Mouse (Mus musculus): ENCODE results near the gene Wdfy1. TPM values are rescaled to one million over a fixed set of nuclear protein-coding genes. Genes with fewer than 3 reads are reported as not detected.

Gene Wdfy1
- polyA plus RNA-seq, 1 experiment from 2014 or later: 85.7 TPM

- H3K9ac ChIP-seq: no peak overlapping the region
- H3K4me3 ChIP-seq: no peak overlapping the region
- no peaks in the 10 kb centered on the region for H3K27me3 ChIP-seq
- H3K4me1 ChIP-seq (replicated peaks): no peaks in the 10 kb centered on the region
- no peak for ATAC-seq (ENCODE audit: low read depth)
- WGBS: 85% methylated on average over 8 of the region's 8 CpGs
- H3K9me3 ChIP-seq: no peaks in the 10 kb centered on the region
- H3K36me3 ChIP-seq: peaks cover 57% of the 10 kb centered on the region
- H3K27ac ChIP-seq (replicated peaks): no peak overlapping the region
- H3K4me2 ChIP-seq: no peak overlapping the region
Observed at GRCm38 (mm10) chr1:79703520-79703919, 72.4 kb downstream of the Wdfy1 start.

GRCm38 (mm10) chr1:79698506-79698905 lies 77.4 kb downstream of the Wdfy1 start:
- H3K4me3 ChIP-seq: no peak overlapping the region
- 85% methylated on average over 2 of the region's 2 CpGs for WGBS
- H3K4me2 ChIP-seq: no peak overlapping the region
- H3K9ac ChIP-seq: no peak overlapping the region
- H3K4me1 ChIP-seq (replicated peaks): peaks cover 12% of the 10 kb centered on the region
- H3K27ac ChIP-seq (replicated peaks): no peak overlapping the region
- H3K36me3 ChIP-seq: peaks cover 17% of the 10 kb centered on the region; the same call in 1 of the 2 replicates
- H3K27me3 ChIP-seq: no peaks in the 10 kb centered on the region
- no peak for ATAC-seq (ENCODE audit: low read depth)
- no peaks in the 10 kb centered on the region for H3K9me3 ChIP-seq

- peak overlapping the region; percentile 24; the same call in 1 of the 2 replicates for H3K27ac ChIP-seq (replicated peaks)
Observed at GRCm38 (mm10) chr1:79697382-79697781, 78.6 kb downstream of the Wdfy1 start.

GRCm38 (mm10) chr1:79696933-79697332 lies 79.0 kb downstream of the Wdfy1 start:
- no peaks in the 10 kb centered on the region for H3K9me3 ChIP-seq
- 61% methylated on average over 5 of the region's 5 CpGs for WGBS
- H3K9ac ChIP-seq: no peak overlapping the region
- 0 out of 2 replicates have a peak overlapping the region, but pooled peaks have one; percentile 24 for H3K27ac ChIP-seq (replicated peaks)
- H3K36me3 ChIP-seq: peaks cover 12% of the 10 kb centered on the region; the same call in 1 of the 2 replicates
- ATAC-seq (ENCODE audit: low read depth): no peak
- H3K4me1 ChIP-seq (replicated peaks): peaks cover 12% of the 10 kb centered on the region
- H3K4me2 ChIP-seq: no peak overlapping the region
- H3K4me3 ChIP-seq: no peak overlapping the region
- H3K27me3 ChIP-seq: no peaks in the 10 kb centered on the region

More at GRCm38 (mm10) chr1:79697382-79697781, 78.6 kb downstream of the Wdfy1 start:
- Histone ChIP-seq H3K9ac (no peak overlapping the region), H3K4me1 (replicated peaks) (peaks cover 12% of the 10 kb centered on the region), H3K9me3 (no peaks in the 10 kb centered on the region), H3K36me3 (peaks cover 13% of the 10 kb centered on the region; the same call in 1 of the 2 replicates), H3K4me3 (no peak overlapping the region), H3K27me3 (no peaks in the 10 kb centered on the region), H3K4me2 (no peak overlapping the region)
- ATAC-seq (ENCODE audit: low read depth): peak; percentile 80
- 33% methylated on average over 9 of the region's 9 CpGs for WGBS

- Histone ChIP-seq H3K4me3 (no peak overlapping the region), H3K9ac (no peak overlapping the region), H3K9me3 (peaks cover 5% of the 10 kb centered on the region; the same call in 1 of the 2 replicates), H3K4me2 (no peak overlapping the region), H3K4me1 (replicated peaks) (peaks cover 6% of the 10 kb centered on the region), H3K36me3 (no peaks in the 10 kb centered on the region), H3K27me3 (no peaks in the 10 kb centered on the region), H3K27ac (replicated peaks) (no peak overlapping the region)
- no peak for ATAC-seq (ENCODE audit: low read depth)
- WGBS: 85% methylated on average over 3 of the region's 3 CpGs
Observed at GRCm38 (mm10) chr1:79692482-79692881, 83.5 kb downstream of the Wdfy1 start.

GRCm38 (mm10) chr1:79687254-79687653 lies 88.7 kb downstream of the Wdfy1 start:
- 89% methylated on average over 1 of the region's 1 CpGs for WGBS
- peaks cover 5% of the 10 kb centered on the region; the same call in 1 of the 2 replicates for H3K9me3 ChIP-seq

GRCm38 (mm10) chr1:79684027-79684426 lies 91.9 kb downstream of the Wdfy1 start:
- H3K36me3 ChIP-seq: no peaks in the 10 kb centered on the region

More at GRCm38 (mm10) chr1:79687254-79687653, 88.7 kb downstream of the Wdfy1 start:
- Histone ChIP-seq H3K9ac (no peak overlapping the region), H3K4me1 (replicated peaks) (no peaks in the 10 kb centered on the region), H3K36me3 (no peaks in the 10 kb centered on the region), H3K27me3 (no peaks in the 10 kb centered on the region), H3K27ac (replicated peaks) (no peak overlapping the region), H3K4me2 (no peak overlapping the region), H3K4me3 (no peak overlapping the region)
- ATAC-seq (ENCODE audit: low read depth): no peak

GRCm38 (mm10) chr1:79682936-79683335 lies 93.0 kb downstream of the Wdfy1 start:
- no peak overlapping the region for H3K27ac ChIP-seq (replicated peaks)
- H3K9ac ChIP-seq: no peak overlapping the region
- no peaks in the 10 kb centered on the region for H3K27me3 ChIP-seq
- no peak for ATAC-seq (ENCODE audit: low read depth)
- no peak overlapping the region for H3K4me3 ChIP-seq
- WGBS: 16% methylated on average over 5 of the region's 5 CpGs
- no peaks in the 10 kb centered on the region for H3K4me1 ChIP-seq (replicated peaks)
- H3K4me2 ChIP-seq: no peak overlapping the region
- H3K36me3 ChIP-seq: no peaks in the 10 kb centered on the region
- H3K9me3 ChIP-seq: peaks cover 2% of the 10 kb centered on the region; the same call in 1 of the 2 replicates

More at GRCm38 (mm10) chr1:79684027-79684426, 91.9 kb downstream of the Wdfy1 start:
- Histone ChIP-seq H3K4me1 (replicated peaks) (no peaks in the 10 kb centered on the region), H3K4me2 (no peak overlapping the region), H3K27me3 (no peaks in the 10 kb centered on the region), H3K27ac (replicated peaks) (no peak overlapping the region), H3K9me3 (peaks cover 5% of the 10 kb centered on the region; the same call in 1 of the 2 replicates), H3K4me3 (no peak overlapping the region), H3K9ac (no peak overlapping the region)
- ATAC-seq (ENCODE audit: low read depth): no peak

GRCm38 (mm10) chr1:79680777-79681176 lies 95.2 kb downstream of the Wdfy1 start:
- no peaks in the 10 kb centered on the region for H3K9me3 ChIP-seq
- no peak overlapping the region for H3K4me2 ChIP-seq
- H3K9ac ChIP-seq: no peak overlapping the region
- H3K27me3 ChIP-seq: no peaks in the 10 kb centered on the region
- 93% methylated on average over 3 of the region's 3 CpGs for WGBS
- H3K27ac ChIP-seq (replicated peaks): no peak overlapping the region
- H3K4me1 ChIP-seq (replicated peaks): no peaks in the 10 kb centered on the region
- no peaks in the 10 kb centered on the region for H3K36me3 ChIP-seq
- ATAC-seq (ENCODE audit: low read depth): no peak
- H3K4me3 ChIP-seq: no peak overlapping the region

GRCm38 (mm10) chr1:79678117-79678684 lies 97.7 kb downstream of the Wdfy1 start:
- H3K9me3 ChIP-seq: no peaks in the 10 kb centered on the region
- no peak overlapping the region for H3K9ac ChIP-seq
- no peak for ATAC-seq (ENCODE audit: low read depth)
- H3K27me3 ChIP-seq: peaks cover 11% of the 10 kb centered on the region
- WGBS: 56% methylated on average over 8 of the region's 8 CpGs
- no peaks in the 10 kb centered on the region for H3K4me1 ChIP-seq (replicated peaks)
- H3K4me3 ChIP-seq: no peak overlapping the region
- no peak overlapping the region for H3K27ac ChIP-seq (replicated peaks)
- H3K4me2 ChIP-seq: no peak overlapping the region
- H3K36me3 ChIP-seq: no peaks in the 10 kb centered on the region

- Histone ChIP-seq H3K9ac (no peak overlapping the region), H3K4me1 (replicated peaks) (peaks cover 16% of the 10 kb centered on the region), H3K27ac (replicated peaks) (no peak overlapping the region), H3K4me2 (no peak overlapping the region), H3K9me3 (no peaks in the 10 kb centered on the region), H3K4me3 (no peak overlapping the region), H3K36me3 (no peaks in the 10 kb centered on the region), H3K27me3 (peaks cover 36% of the 10 kb centered on the region)
- ATAC-seq (ENCODE audit: low read depth): no peak
- WGBS: 70% methylated on average over 4 of the region's 4 CpGs
Observed at GRCm38 (mm10) chr1:79675716-79676115, 100.2 kb downstream of the Wdfy1 start.

GRCm38 (mm10) chr1:79671543-79672337 lies 104.2 kb downstream of the Wdfy1 start, which contains the start of gene Ap1s3:
Gene Ap1s3 (minus strand): TSS chr1:79671972.
- WGBS: under 1% methylated on average over 51 of the region's 51 CpGs
- Histone ChIP-seq H3K9me3 (no peaks in the 10 kb centered on the region), H3K4me2 (peak within 1 kb of the TSS; percentile 92), H3K36me3 (no peaks in the 10 kb centered on the region), H3K27ac (replicated peaks) (no peak within 1 kb of the TSS), H3K4me3 (peak within 1 kb of the TSS; percentile 55), H3K4me1 (replicated peaks) (peaks cover 17% of the 10 kb centered on the region), H3K9ac (peak within 1 kb of the TSS; percentile 64), H3K27me3 (peaks cover 45% of the 10 kb centered on the region)
- ATAC-seq (ENCODE audit: low read depth): peak; percentile 89
